Mouse (Mus musculus): ENCODE measurements around the gene Grin2a.

GRCm38 (mm10) chr16:9851265-9851988 is 143.9 kb downstream of the Grin2a start:
- TF ChIP-seq TAL1 (IDR thresholded peaks at IDR 0.05; ENCODE audit: low read length) = no peak
- TF ChIP-seq GATA1 (IDR thresholded peaks at IDR 0.05; ENCODE audit: low read length) = no peak
